Mouse (Mus musculus): ENCODE measurements at regions not wholly inside any gene's neighbourhood (a gene's known extent, or its start where the extent isn't known, plus 50 kb on each side); places are given as distances from the start of the nearest gene placed in this dataset.

DNA sequence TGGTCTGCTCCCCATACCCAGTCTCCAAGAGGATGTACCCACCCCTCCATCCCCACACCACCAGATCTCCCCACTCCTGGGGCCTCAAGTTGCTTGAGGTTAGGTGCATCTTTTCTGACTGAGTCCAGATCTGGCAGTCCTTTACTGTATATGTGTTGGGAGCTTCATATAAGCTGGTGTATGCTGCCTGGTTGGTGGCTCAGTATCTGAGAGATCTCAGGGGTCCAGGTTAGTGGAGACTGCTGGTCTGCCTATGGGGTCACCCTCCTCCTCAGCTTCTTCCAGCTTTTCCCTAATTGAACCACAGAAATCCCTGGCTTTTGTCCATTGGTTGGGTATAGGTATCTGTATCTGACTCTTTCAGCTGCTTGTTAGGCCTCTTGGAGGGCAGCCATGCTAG lies 118.1 kb upstream of the Far2 start:
- Histone ChIP-seq H3K27ac (replicated peaks) (no peak overlapping the region), H3K4me2 (no peak overlapping the region), H3K9ac (no peak overlapping the region), H3K9me3 (replicated peaks) (no peaks in the 10 kb centered on the region), H3K27me3 (no peaks in the 10 kb centered on the region), H3K4me3 (replicated peaks) (no peak overlapping the region), H3K4me1 (replicated peaks) (no peaks in the 10 kb centered on the region), H3K36me3 (replicated peaks) (no peaks in the 10 kb centered on the region)
- no peak for ATAC-seq (ENCODE audit: insufficient read depth)

DNA sequence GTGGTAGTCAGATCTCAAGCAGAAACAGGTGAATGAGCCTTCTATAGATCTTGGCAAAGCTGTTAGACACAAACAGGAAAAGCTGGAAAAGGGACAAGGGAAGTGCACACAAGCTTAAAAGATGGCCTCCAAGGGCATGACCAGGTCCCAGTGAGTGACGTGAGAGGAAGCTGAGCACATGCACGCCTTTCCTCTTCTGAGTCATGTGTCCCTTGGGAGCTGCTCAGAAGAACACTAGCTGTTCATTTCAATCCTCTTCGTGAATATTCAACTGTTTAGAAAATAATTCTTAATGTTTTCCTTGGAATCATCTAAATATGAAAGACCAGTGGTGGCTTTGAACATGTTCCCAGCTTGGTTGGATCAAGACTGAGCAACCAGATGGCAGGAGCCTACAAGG lies 103.0 kb upstream of the Far2 start:
- H3K4me2 ChIP-seq: no peak overlapping the region
- no peak for ATAC-seq (ENCODE audit: insufficient read depth)
- H3K36me3 ChIP-seq (replicated peaks): no peaks in the 10 kb centered on the region
- no peaks in the 10 kb centered on the region for H3K9me3 ChIP-seq (replicated peaks)
- WGBS (ENCODE audit: insufficient replicate concordance): 54% methylated on average over 3 of the region's 3 CpGs
- H3K4me3 ChIP-seq (replicated peaks): no peak overlapping the region
- H3K4me1 ChIP-seq (replicated peaks): no peaks in the 10 kb centered on the region
- H3K27ac ChIP-seq (replicated peaks): no peak overlapping the region
- no peak overlapping the region for H3K9ac ChIP-seq
- no peaks in the 10 kb centered on the region for H3K27me3 ChIP-seq

DNA sequence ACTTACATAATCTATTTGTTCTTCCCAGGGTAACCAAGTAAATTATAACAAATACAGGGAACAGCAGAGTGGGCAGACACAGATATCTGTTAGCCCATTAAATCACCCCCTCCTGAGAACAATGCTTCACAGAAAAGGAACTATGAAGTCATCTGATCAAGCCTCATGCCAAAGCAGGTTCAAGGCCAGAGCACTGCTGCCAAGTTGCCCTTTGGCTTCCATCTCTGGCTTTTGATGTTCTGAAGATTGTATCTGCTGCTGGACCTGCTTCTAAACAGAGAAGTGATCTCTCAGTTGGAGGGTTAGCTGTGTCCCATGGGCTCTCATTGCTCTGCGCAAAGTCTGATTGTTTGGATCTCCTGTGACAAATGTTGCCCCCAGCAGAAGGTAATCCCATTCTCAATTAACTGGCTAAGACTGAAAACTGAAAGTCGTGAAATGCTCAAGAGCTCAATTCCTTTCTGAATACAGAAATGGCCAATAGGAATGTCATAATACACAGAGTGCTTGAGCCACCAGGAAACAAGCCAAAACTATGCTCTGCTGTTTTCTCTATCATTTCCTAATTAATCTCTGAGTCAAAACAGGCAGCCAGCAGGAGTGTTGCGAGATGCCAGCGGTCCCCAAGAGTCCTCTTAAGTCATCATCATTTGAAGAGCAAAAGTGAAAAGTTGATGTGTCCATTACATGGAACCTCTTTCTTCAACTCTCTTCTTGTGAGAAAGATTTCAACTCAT lies 102.0 kb upstream of the Far2 start:
- no peak overlapping the region for H3K27ac ChIP-seq (replicated peaks)
- 61% methylated on average over 4 of the region's 4 CpGs for WGBS (ENCODE audit: insufficient replicate concordance)
- no peak for ATAC-seq (ENCODE audit: insufficient read depth)

DNA sequence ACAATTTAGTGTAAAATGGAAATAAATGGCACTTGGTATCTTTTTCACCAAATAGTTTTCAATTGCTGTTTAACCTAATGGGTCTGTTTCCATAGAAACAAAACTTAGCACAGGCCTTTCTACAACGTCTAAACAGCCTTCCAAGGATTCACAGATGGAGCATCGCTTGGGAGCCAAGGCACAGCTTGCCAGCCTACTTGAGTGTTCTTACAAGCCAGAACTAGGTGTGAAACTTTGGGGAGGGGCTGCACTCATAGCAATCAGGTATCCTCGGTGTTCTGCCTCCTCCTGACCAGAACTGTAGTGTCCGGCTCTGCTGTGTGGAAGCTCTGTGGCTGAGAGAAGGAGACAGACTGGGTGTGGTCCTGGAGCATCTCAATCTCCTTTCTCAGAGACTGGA lies 99.1 kb upstream of the Far2 start:
- 65% methylated on average over 4 of the region's 4 CpGs for WGBS (ENCODE audit: insufficient replicate concordance)
- Histone ChIP-seq H3K4me2 (no peak overlapping the region), H3K27ac (replicated peaks) (no peak overlapping the region), H3K4me3 (replicated peaks) (no peak overlapping the region), H3K9ac (no peak overlapping the region), H3K27me3 (no peaks in the 10 kb centered on the region), H3K9me3 (replicated peaks) (no peaks in the 10 kb centered on the region), H3K4me1 (replicated peaks) (no peaks in the 10 kb centered on the region), H3K36me3 (replicated peaks) (no peaks in the 10 kb centered on the region)
- ATAC-seq (ENCODE audit: insufficient read depth): no peak

More for the DNA sequence above, 102.0 kb upstream of the Far2 start:
- no peaks in the 10 kb centered on the region for H3K4me1 ChIP-seq (replicated peaks)
- no peak overlapping the region for H3K4me3 ChIP-seq (replicated peaks)
- H3K27me3 ChIP-seq: no peaks in the 10 kb centered on the region
- H3K4me2 ChIP-seq: no peak overlapping the region
- no peak overlapping the region for H3K9ac ChIP-seq
- H3K36me3 ChIP-seq (replicated peaks): no peaks in the 10 kb centered on the region
- no peaks in the 10 kb centered on the region for H3K9me3 ChIP-seq (replicated peaks)

DNA sequence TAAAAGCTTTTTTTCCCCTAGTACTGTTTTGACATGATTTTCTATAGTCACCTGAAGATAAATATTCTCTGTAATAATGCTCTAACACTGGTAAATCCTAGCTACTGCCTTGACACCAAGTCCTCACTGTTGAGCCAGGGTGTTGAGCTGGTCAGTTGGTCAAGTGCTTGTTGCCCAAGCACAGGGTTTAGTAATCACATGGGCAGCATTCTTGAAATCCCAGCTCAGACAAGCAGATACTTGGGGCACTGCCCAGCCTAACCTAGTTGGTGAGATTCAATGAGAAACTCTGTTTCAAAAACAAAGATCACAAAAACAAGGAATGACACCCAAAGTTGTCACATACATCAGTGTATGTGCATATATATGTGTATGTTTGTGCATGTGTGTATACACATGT lies 95.4 kb upstream of the Far2 start:
- H3K36me3 ChIP-seq (replicated peaks): no peaks in the 10 kb centered on the region
- no peaks in the 10 kb centered on the region for H3K9me3 ChIP-seq (replicated peaks)
- no peaks in the 10 kb centered on the region for H3K27me3 ChIP-seq
- no peak overlapping the region for H3K9ac ChIP-seq
- ATAC-seq (ENCODE audit: insufficient read depth): no peak
- H3K4me3 ChIP-seq (replicated peaks): no peak overlapping the region
- H3K27ac ChIP-seq (replicated peaks): no peak overlapping the region
- H3K4me2 ChIP-seq: no peak overlapping the region
- H3K4me1 ChIP-seq (replicated peaks): 0 out of 2 replicates have a peak, but pooled peaks cover 3% of the 10 kb centered on the region

DNA sequence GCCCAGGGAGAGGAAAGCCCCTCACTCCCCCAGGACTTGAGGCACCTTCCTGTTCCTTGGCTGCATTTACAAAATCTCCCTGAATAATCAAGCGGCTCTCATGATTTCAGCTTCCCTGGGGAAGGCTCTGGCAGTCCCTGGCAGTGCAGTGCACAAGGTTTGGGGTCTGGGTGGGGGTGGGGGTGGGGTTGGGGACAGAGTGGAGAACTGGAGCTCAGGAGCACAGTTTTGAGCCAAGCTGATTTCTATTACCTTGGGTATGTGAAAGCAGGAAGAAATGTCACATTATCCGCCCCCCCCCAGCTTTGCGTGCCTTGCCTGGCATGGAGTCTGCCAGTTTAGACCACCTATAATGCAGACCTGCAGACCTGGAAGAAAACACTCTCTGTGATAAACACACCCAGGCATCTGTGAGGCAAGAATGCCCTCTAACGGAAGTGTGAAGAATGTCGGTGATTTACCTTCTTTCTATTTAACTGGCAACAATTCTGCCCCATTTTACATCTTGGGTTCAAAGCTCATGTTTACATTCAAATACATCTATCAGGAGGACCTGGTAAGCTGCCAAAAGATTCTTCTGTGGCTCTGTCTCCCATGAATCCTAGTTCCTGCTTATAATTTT lies 93.9 kb upstream of the Far2 start:
- 42% methylated on average over 5 of the region's 5 CpGs for WGBS (ENCODE audit: insufficient replicate concordance)
- no peak overlapping the region for H3K9ac ChIP-seq
- H3K4me3 ChIP-seq (replicated peaks): no peak overlapping the region
- no peak for ATAC-seq (ENCODE audit: insufficient read depth)
- H3K9me3 ChIP-seq (replicated peaks): no peaks in the 10 kb centered on the region
- H3K4me1 ChIP-seq (replicated peaks): 0 out of 2 replicates have a peak, but pooled peaks cover 3% of the 10 kb centered on the region
- no peak overlapping the region for H3K4me2 ChIP-seq
- no peaks in the 10 kb centered on the region for H3K27me3 ChIP-seq
- 0 out of 2 replicates have a peak overlapping the region, but pooled peaks have one; percentile 3 for H3K27ac ChIP-seq (replicated peaks)
- H3K36me3 ChIP-seq (replicated peaks): no peaks in the 10 kb centered on the region

DNA sequence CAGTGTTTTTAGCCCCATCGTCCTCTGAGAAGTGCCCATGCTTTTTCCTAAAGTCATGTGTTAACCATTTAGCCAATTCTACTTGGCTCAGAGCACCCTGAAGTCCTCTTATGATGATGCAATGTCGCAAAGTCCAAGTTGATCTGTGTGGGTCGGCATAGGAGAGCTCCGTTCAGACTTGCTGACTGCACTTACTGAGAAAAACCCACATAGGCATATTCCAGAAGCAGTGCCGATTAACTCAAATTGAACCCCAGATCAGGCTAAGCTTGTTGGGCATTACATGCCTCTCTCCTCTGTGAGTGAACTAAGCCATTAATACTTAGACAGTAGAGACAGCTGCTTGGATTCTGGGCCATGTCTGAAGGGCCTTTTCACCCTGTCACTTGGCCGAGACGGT lies 93.3 kb upstream of the Far2 start:
- H3K4me1 ChIP-seq (replicated peaks): 0 out of 2 replicates have a peak, but pooled peaks cover 3% of the 10 kb centered on the region
- H3K9ac ChIP-seq: no peak overlapping the region
- 62% methylated on average over 7 of the region's 7 CpGs for WGBS (ENCODE audit: insufficient replicate concordance)
- no peaks in the 10 kb centered on the region for H3K9me3 ChIP-seq (replicated peaks)
- H3K27ac ChIP-seq (replicated peaks): 0 out of 2 replicates have a peak overlapping the region, but pooled peaks have one; percentile 3
- H3K4me2 ChIP-seq: no peak overlapping the region
- no peaks in the 10 kb centered on the region for H3K27me3 ChIP-seq
- no peak overlapping the region for H3K4me3 ChIP-seq (replicated peaks)
- H3K36me3 ChIP-seq (replicated peaks): no peaks in the 10 kb centered on the region
- peak; percentile 29; the same call in 1 of the 2 replicates for ATAC-seq (ENCODE audit: insufficient read depth)

DNA sequence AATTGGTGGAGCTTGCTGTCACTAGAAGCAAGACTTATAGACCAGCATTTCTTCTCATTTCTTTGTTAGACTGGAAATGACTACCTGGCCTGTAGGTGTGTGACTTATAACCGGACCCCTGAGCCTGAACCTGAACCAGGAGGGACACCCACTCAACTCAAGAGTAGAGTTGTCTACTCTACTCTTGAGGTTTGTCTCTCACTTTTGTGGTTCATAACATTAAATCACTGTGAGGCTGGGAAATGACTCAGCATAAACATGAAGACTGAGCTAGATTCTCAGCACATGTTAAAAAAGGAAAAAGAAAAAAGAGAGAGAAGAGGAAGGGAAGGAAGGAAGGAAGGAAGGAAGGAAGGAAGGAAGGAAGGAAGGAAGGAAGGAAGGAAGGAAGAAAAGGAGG lies 92.8 kb upstream of the Far2 start:
- no peaks in the 10 kb centered on the region for H3K27me3 ChIP-seq
- 0 out of 2 replicates have a peak overlapping the region, but pooled peaks have one; percentile 3 for H3K27ac ChIP-seq (replicated peaks)
- WGBS (ENCODE audit: insufficient replicate concordance): 49% methylated on average over 1 of the region's 1 CpGs
- H3K4me3 ChIP-seq (replicated peaks): no peak overlapping the region
- ATAC-seq (ENCODE audit: insufficient read depth): no peak
- H3K4me1 ChIP-seq (replicated peaks): 0 out of 2 replicates have a peak, but pooled peaks cover 3% of the 10 kb centered on the region
- H3K9ac ChIP-seq: no peak overlapping the region
- H3K36me3 ChIP-seq (replicated peaks): no peaks in the 10 kb centered on the region
- no peak overlapping the region for H3K4me2 ChIP-seq
- H3K9me3 ChIP-seq (replicated peaks): no peaks in the 10 kb centered on the region

DNA sequence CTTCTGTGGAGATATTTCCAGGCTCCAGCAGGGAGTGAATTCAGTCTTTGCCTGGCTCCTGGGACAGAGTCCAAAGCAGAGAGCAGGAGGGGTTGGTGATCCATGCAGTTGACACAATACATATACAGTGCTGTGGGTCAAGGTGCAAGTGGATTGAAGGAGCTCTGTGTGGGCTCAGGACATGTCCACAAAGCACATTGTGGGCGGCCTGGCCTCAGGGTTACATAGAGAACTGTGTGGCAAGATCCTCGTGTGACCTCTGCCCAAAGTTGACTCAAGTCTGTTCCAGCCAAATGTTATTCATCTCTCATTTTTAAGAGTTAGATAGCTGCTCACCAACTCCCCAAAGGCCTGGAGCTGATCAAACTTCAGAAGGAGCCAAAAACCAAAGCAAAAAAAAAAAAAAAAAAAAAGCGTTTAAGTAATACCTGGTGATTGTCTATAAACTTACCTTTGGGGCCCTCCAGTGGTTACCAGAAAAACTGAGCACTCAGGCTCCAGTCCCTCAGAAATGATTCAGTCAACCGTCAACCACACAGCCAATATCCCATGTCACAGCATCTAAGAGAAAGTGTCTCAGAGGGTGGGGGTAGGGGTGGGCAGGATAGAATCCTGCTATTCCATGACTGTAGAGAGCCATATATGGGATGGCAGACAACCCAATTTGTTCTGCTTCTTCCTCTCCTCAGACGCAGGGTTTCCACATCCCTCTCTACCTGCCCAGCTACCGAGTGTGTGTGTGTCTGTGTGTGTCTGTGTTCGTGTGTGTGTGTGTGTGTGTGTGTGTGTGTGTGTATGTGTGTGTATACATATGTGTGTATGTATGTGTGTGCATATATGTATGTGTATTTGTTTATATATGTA lies 91.9 kb upstream of the Far2 start:
- ATAC-seq (ENCODE audit: insufficient read depth): peak; percentile 73
- Histone ChIP-seq H3K9me3 (replicated peaks) (no peaks in the 10 kb centered on the region), H3K4me2 (no peak overlapping the region), H3K4me3 (replicated peaks) (no peak overlapping the region), H3K4me1 (replicated peaks) (0 out of 2 replicates have a peak, but pooled peaks cover 3% of the 10 kb centered on the region), H3K36me3 (replicated peaks) (no peaks in the 10 kb centered on the region), H3K27me3 (no peaks in the 10 kb centered on the region), H3K9ac (no peak overlapping the region), H3K27ac (replicated peaks) (no peak overlapping the region)
- 43% methylated on average over 7 of the region's 7 CpGs for WGBS (ENCODE audit: insufficient replicate concordance)

DNA sequence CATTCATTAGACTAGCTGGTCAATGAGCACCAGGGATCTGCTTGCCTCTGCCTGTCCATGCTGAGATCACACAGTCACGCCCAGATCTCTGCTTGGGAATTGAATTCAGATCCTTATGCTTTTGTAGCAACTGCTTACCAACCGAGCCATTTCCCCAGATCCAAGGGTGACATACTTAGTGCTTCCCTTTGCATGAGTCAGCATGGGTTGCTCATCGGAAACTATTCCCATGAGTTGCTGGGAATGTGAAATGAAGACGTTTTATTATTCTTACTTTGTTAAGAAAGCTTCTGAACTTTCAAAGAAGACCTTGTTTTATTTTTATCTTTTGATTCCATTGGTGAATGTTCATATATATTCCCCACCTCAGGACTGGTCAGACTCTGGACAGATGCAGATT lies 82.3 kb upstream of the Far2 start:
- H3K9me3 ChIP-seq (replicated peaks): no peaks in the 10 kb centered on the region
- H3K4me2 ChIP-seq: no peak overlapping the region
- no peak overlapping the region for H3K4me3 ChIP-seq (replicated peaks)
- no peak for ATAC-seq (ENCODE audit: insufficient read depth)
- H3K4me1 ChIP-seq (replicated peaks): no peaks in the 10 kb centered on the region
- no peak overlapping the region for H3K27ac ChIP-seq (replicated peaks)
- H3K36me3 ChIP-seq (replicated peaks): no peaks in the 10 kb centered on the region
- no peak overlapping the region for H3K9ac ChIP-seq
- 62% methylated on average over 4 of the region's 4 CpGs for WGBS (ENCODE audit: insufficient replicate concordance)
- no peaks in the 10 kb centered on the region for H3K27me3 ChIP-seq

DNA sequence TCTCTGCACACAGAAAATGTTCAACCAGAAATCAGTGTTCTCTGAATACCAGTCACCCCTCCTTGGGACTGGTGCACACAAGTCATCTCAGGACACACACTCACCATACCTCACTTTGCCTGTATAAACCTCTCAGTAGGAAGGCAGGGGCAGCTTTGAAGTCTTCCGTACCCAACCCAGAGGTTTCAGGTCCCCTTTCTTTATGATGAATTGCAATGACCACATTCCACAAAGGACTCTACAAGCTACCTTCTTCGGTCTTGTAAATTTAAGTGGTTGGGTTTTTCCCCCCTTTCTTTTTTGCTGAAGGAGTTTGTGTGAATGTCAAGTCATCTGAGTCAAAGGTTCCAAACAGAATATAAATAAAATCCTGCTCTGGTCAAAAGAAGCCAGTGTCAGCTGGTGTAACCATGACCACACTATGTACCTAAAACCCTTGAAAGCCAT lies 76.9 kb upstream of the Far2 start:
- Histone ChIP-seq H3K36me3 (replicated peaks) (no peaks in the 10 kb centered on the region), H3K9me3 (replicated peaks) (no peaks in the 10 kb centered on the region), H3K27ac (replicated peaks) (no peak overlapping the region), H3K4me2 (no peak overlapping the region), H3K4me3 (replicated peaks) (no peak overlapping the region), H3K4me1 (replicated peaks) (no peaks in the 10 kb centered on the region), H3K27me3 (no peaks in the 10 kb centered on the region), H3K9ac (no peak overlapping the region)
- ATAC-seq (ENCODE audit: insufficient read depth): no peak
- WGBS (ENCODE audit: insufficient replicate concordance): 80% methylated on average over 2 of the region's 2 CpGs
